ENCODE assay signal across 12 mouse cellular contexts in genomic region chr9:97069466-97069865, GRCm38 (mm10).
"Had no signal": no experiment of that assay in that cellular context is flagged by ENCODE, and none has a peak within 500 bp of the region (broad histone marks: within the 10 kb centered on the region; RNA-seq: fewer than 3 reads in every experiment).

No protein-coding gene starts in this region.

- H3K36me3 ChIP-seq: embryonic facial prominence, embryonic 12.5 days; forebrain, embryonic 12.5 days; forebrain, embryonic 15.5 days had no signal

- H3K4me1 ChIP-seq: embryonic facial prominence, embryonic 12.5 days; embryonic facial prominence, embryonic 15.5 days; forebrain, embryonic 13.5 days had no signal

- H3K4me2 ChIP-seq: embryonic facial prominence, embryonic 12.5 days; embryonic facial prominence, embryonic 13.5 days; embryonic facial prominence, embryonic 15.5 days; forebrain, embryonic 12.5 days; forebrain, embryonic 13.5 days; forebrain, embryonic 15.5 days had no signal

- H3K27ac ChIP-seq: embryonic facial prominence, embryonic 10.5 days; embryonic facial prominence, embryonic 12.5 days; embryonic facial prominence, embryonic 13.5 days; embryonic facial prominence, embryonic 15.5 days; forebrain, embryonic 10.5 days; forebrain, embryonic 12.5 days; forebrain, embryonic 13.5 days; forebrain, embryonic 15.5 days; gastrocnemius, adult 2 months; heart, adult 2 months had no signal

- H3K9me3 ChIP-seq: embryonic facial prominence, embryonic 10.5 days; embryonic facial prominence, embryonic 12.5 days; embryonic facial prominence, embryonic 13.5 days; embryonic facial prominence, embryonic 15.5 days; forebrain, embryonic 10.5 days; forebrain, embryonic 12.5 days; forebrain, embryonic 13.5 days; forebrain, embryonic 15.5 days had no signal

- H3K27me3 ChIP-seq: embryonic facial prominence, embryonic 12.5 days; embryonic facial prominence, embryonic 13.5 days; embryonic facial prominence, embryonic 15.5 days; forebrain, embryonic 12.5 days; forebrain, embryonic 13.5 days; forebrain, embryonic 15.5 days had no signal

- H3K4me3 ChIP-seq: embryonic facial prominence, embryonic 10.5 days; embryonic facial prominence, embryonic 12.5 days; embryonic facial prominence, embryonic 13.5 days; embryonic facial prominence, embryonic 15.5 days; erythroblast, embryonic 14.5 days; forebrain, embryonic 10.5 days; forebrain, embryonic 12.5 days; forebrain, embryonic 13.5 days; forebrain, embryonic 15.5 days; gastrocnemius, adult 2 months; heart, adult 2 months had no signal

- H3K9ac ChIP-seq: embryonic facial prominence, embryonic 12.5 days; embryonic facial prominence, embryonic 13.5 days; embryonic facial prominence, embryonic 15.5 days; forebrain, embryonic 12.5 days; forebrain, embryonic 13.5 days; forebrain, embryonic 15.5 days; forebrain, postnatal 0 days had no signal
